Mouse (Mus musculus): ENCODE measurements around the gene Phf23. TPM values are rescaled to one million over a fixed set of nuclear protein-coding genes. Genes with fewer than 3 reads are reported as not detected.

Gene Phf23
- polyA plus RNA-seq, 1 experiment from 2014 or later, result 34.4 TPM

DNA sequence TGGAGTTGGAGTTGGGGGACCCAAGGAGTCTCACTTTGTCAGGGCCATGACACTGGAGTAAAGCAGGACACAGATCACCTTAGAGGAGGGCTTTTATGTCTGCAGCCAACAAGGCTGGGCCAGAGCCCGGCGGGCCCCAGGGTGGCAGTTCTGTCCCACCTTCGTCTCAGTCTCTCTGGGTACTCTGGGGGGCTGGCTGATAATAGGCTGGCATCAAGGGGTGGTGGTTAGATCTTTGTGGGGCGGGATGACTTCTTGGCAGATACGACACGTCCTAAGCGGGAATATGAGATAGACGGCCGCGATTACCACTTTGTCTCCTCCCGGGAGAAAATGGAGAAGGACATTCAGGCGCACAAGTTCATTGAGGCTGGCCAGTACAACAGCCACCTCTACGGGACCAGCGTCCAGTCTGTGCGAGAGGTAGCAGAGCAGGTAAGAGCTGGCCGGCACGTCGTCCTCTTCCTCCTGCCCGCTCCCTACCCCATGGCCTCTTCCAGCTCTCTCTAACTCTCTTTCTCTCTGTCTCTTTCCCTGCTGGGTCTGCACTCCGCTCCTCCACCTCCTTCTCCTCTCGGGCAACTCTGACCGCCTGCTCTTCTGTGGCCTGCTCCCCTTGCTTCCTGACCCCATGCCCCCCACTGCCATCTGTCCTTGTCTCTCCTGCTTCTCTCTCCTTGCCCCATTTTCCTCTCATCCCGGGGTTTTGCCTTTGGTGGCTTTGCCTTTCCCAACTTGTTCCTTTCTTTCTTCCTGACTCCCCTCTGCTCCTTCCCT, 46.9 kb downstream of the Phf23 start:
- Histone ChIP-seq H3K9ac (ENCODE audit: low read length) (no peak overlapping the region), H3K4me1 (replicated peaks; ENCODE audit: control insufficient read depth, insufficient read depth) (no peaks in the 10 kb centered on the region), H3K27me3 (ENCODE audit: control insufficient read depth, insufficient read depth, low read length) (no peaks in the 10 kb centered on the region), H3K4me2 (replicated peaks; ENCODE audit: low read depth) (no peak overlapping the region), H3K36me3 (ENCODE audit: control insufficient read depth, insufficient read depth, low read length) (peaks cover 2% of the 10 kb centered on the region; the same call in 1 of the 2 replicates), H3K4me3 (ENCODE audit: low read depth, low read length) (no peak overlapping the region), H3K27ac (replicated peaks) (no peak overlapping the region), H3K9me3 (ENCODE audit: control insufficient read depth, low read length) (no peaks in the 10 kb centered on the region)
- no peak for ATAC-seq (ENCODE audit: low FRiP score, low TSS enrichment)
- 85% methylated on average over 23 of the region's 23 CpGs for WGBS
- no peak for TF ChIP-seq EP300 (optimal IDR thresholded peaks at IDR 0.05)
- no peak for TF ChIP-seq CTCF (IDR thresholded peaks at IDR 0.05; ENCODE audit: low read depth)
- no peak for DNase-seq (ENCODE audit: low spot score)

DNA sequence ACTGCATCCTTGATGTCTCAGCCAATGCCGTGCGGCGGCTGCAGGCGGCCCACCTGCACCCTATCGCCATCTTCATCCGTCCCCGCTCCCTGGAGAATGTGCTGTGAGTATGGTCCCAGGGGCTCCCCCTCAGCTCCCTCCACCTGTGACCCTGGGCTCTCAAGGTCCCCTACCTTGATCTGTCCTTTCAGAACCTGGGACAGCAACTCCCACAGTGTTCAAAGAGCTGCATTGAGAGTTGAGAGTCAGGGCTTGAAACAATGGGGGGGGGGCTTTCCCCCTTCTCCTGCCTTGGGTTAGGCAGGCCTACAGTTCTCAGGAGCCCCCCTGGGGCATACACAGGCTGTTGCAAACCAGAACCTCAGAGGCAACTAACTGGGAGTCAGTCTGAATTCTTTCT, 48.1 kb downstream of the Phf23 start:
- H3K9me3 ChIP-seq (ENCODE audit: control insufficient read depth, low read length), result no peaks in the 10 kb centered on the region
- ATAC-seq (ENCODE audit: low FRiP score, low TSS enrichment), result no peak
- no peak overlapping the region for H3K27ac ChIP-seq (replicated peaks)
- H3K9ac ChIP-seq (ENCODE audit: low read length), result no peak overlapping the region
- H3K4me2 ChIP-seq (replicated peaks; ENCODE audit: low read depth), result no peak overlapping the region
- no peaks in the 10 kb centered on the region for H3K27me3 ChIP-seq (ENCODE audit: control insufficient read depth, insufficient read depth, low read length)
- H3K36me3 ChIP-seq (ENCODE audit: control insufficient read depth, insufficient read depth, low read length), result peaks cover 2% of the 10 kb centered on the region; the same call in 1 of the 2 replicates
- H3K4me1 ChIP-seq (replicated peaks; ENCODE audit: control insufficient read depth, insufficient read depth), result no peaks in the 10 kb centered on the region
- TF ChIP-seq EP300 (optimal IDR thresholded peaks at IDR 0.05) (no peak), CTCF (IDR thresholded peaks at IDR 0.05; ENCODE audit: low read depth) (no peak)
- no peak overlapping the region for H3K4me3 ChIP-seq (ENCODE audit: low read depth, low read length)
- DNase-seq (ENCODE audit: low spot score), result no peak
- 87% methylated on average over 7 of the region's 7 CpGs for WGBS

DNA sequence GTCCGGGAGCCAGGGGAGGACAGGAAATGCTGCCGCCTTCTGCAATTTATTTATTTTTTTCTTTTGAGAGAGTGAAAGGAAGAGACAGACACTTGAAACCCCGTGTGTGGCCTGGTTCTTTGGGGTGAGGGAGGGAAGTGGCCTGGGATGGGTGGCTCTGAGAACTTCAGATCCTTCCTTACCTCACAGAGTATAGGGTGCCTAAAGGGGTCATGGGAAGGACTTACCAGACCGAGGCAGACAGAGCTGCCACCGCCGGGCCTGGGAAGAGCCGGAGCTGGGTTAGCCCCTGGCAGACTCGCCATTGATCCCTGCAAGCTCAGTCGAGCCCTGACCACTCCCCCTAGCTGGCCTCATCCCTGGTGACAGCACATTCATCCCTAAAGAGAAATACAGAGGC, 49.9 kb downstream of the Phf23 start:
- no peak for ATAC-seq (ENCODE audit: low FRiP score, low TSS enrichment)
- H3K27ac ChIP-seq (replicated peaks), result no peak overlapping the region
- H3K9me3 ChIP-seq (ENCODE audit: control insufficient read depth, low read length), result no peaks in the 10 kb centered on the region
- H3K36me3 ChIP-seq (ENCODE audit: control insufficient read depth, insufficient read depth, low read length), result peaks cover 2% of the 10 kb centered on the region; the same call in 1 of the 2 replicates
- no peaks in the 10 kb centered on the region for H3K4me1 ChIP-seq (replicated peaks; ENCODE audit: control insufficient read depth, insufficient read depth)
- H3K4me3 ChIP-seq (ENCODE audit: low read depth, low read length), result no peak overlapping the region
- no peak overlapping the region for H3K9ac ChIP-seq (ENCODE audit: low read length)
- no peaks in the 10 kb centered on the region for H3K27me3 ChIP-seq (ENCODE audit: control insufficient read depth, insufficient read depth, low read length)
- no peak overlapping the region for H3K4me2 ChIP-seq (replicated peaks; ENCODE audit: low read depth)
- WGBS, result 41% methylated on average over 9 of the region's 9 CpGs
- TF ChIP-seq CTCF (IDR thresholded peaks at IDR 0.05; ENCODE audit: low read depth) (no peak), EP300 (optimal IDR thresholded peaks at IDR 0.05) (no peak)
- DNase-seq (ENCODE audit: low spot score), result no peak

DNA sequence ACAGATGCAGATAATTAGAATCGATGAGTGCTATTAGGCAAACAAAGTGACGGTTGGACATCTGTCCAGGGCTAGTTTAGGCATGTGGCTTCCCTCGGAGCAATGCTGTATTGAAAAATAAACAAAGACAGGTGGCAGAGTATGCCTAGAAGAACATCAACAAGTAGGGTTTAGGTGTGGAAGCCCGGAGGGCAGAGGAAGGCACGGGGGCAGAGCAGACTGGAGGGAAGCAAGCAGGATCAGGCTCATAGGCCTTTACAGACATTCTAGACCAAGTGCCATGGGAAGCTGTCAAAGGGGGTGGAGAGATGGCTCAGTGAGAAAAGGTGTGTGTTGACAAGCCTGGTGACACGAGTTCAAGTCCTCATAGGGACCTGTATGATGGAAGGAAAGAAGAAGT, 53.8 kb downstream of the Phf23 start:
- H3K4me3 ChIP-seq (ENCODE audit: low read depth, low read length), result no peak overlapping the region
- no peak overlapping the region for H3K27ac ChIP-seq (replicated peaks)
- no peaks in the 10 kb centered on the region for H3K36me3 ChIP-seq (ENCODE audit: control insufficient read depth, insufficient read depth, low read length)
- TF ChIP-seq EP300 (optimal IDR thresholded peaks at IDR 0.05) (no peak), CTCF (IDR thresholded peaks at IDR 0.05; ENCODE audit: low read depth) (no peak)
- ATAC-seq (ENCODE audit: low FRiP score, low TSS enrichment) (no peak), DNase-seq (ENCODE audit: low spot score) (no peak)
- no peaks in the 10 kb centered on the region for H3K27me3 ChIP-seq (ENCODE audit: control insufficient read depth, insufficient read depth, low read length)
- H3K9me3 ChIP-seq (ENCODE audit: control insufficient read depth, low read length), result no peaks in the 10 kb centered on the region
- H3K9ac ChIP-seq (ENCODE audit: low read length), result no peak overlapping the region
- H3K4me1 ChIP-seq (replicated peaks; ENCODE audit: control insufficient read depth, insufficient read depth), result no peaks in the 10 kb centered on the region; the same call in 1 of the 2 replicates
- H3K4me2 ChIP-seq (replicated peaks; ENCODE audit: low read depth), result no peak overlapping the region
- 52% methylated on average over 6 of the region's 6 CpGs for WGBS

MicroRNAs encoded within 50 kb of the gene (microRNA counts, 519-probe panel; counts per million panel counts)
- microRNA mmu-miR-324-3p (not detected), microRNA mmu-miR-324-5p (4,088 counts per million, percentile 31 among the panel's probes with 10 or more counts)

Small RNA genes within 50 kb of the gene (microRNA-seq; reads per million reads assigned to microRNA genes)
- not detected for gene Gm44349
- gene Mir324, result 1,907 reads per million, percentile 79 among the genes with 10 or more reads in this experiment

Other genes with a start within 250 kb of the Phf23 start
- 7.9 and 9.0 TPM in 2 replicates for gene Polr2a, start 237.1 kb upstream of the Phf23 start, polyA plus RNA-seq (2015; fragmentation: Nextera tagmentation; extraction: Ambion mirVana)
- gene Slc35g3, start 233.8 kb upstream of the Phf23 start, polyA plus RNA-seq (2015; fragmentation: Nextera tagmentation; extraction: Ambion mirVana), result 0.11 TPM in 1 of 2 replicates, not detected in the other
- gene Zbtb4, start 229.9 kb upstream of the Phf23 start, polyA plus RNA-seq (2015; fragmentation: Nextera tagmentation; extraction: Ambion mirVana), result 2.6 and 2.7 TPM in 2 replicates
- gene Chrnb1, start 199.8 kb upstream of the Phf23 start, polyA plus RNA-seq (2015; fragmentation: Nextera tagmentation; extraction: Ambion mirVana), result 4.3 and 5.0 TPM in 2 replicates
- 0.67 and 0.90 TPM in 2 replicates for gene Fgf11, start 193.9 kb upstream of the Phf23 start, polyA plus RNA-seq (2015; fragmentation: Nextera tagmentation; extraction: Ambion mirVana)
- 28.4 and 34.4 TPM in 2 replicates for gene Tmem102, start 190.2 kb upstream of the Phf23 start, polyA plus RNA-seq (2015; fragmentation: Nextera tagmentation; extraction: Ambion mirVana)
- gene Gm39566, start 180.5 kb upstream of the Phf23 start, polyA plus RNA-seq (2015; fragmentation: Nextera tagmentation; extraction: Ambion mirVana), result not detected in 2 replicates
- not detected in 2 replicates for gene Spem2, start 177.3 kb upstream of the Phf23 start, polyA plus RNA-seq (2015; fragmentation: Nextera tagmentation; extraction: Ambion mirVana)
- gene Spem1, start 173.6 kb upstream of the Phf23 start, polyA plus RNA-seq (2015; fragmentation: Nextera tagmentation; extraction: Ambion mirVana), result not detected in 2 replicates
- gene Nlgn2, start 158.0 kb upstream of the Phf23 start, polyA plus RNA-seq (2015; fragmentation: Nextera tagmentation; extraction: Ambion mirVana), result 2.5 and 2.7 TPM in 2 replicates
- gene Tmem256, start 157.3 kb upstream of the Phf23 start, polyA plus RNA-seq (2015; fragmentation: Nextera tagmentation; extraction: Ambion mirVana), result 329 and 366 TPM in 2 replicates
- gene Plscr3, start 149.4 kb upstream of the Phf23 start, polyA plus RNA-seq (2015; fragmentation: Nextera tagmentation; extraction: Ambion mirVana), result 54.4 and 58.4 TPM in 2 replicates
- gene Tnk1, start 137.0 kb upstream of the Phf23 start, polyA plus RNA-seq (2015; fragmentation: Nextera tagmentation; extraction: Ambion mirVana), result 12.3 TPM in 2 replicates
- gene Tmem95, start 117.8 kb upstream of the Phf23 start, polyA plus RNA-seq (2015; fragmentation: Nextera tagmentation; extraction: Ambion mirVana), result 0.25 and 0.54 TPM in 2 replicates
- gene Kctd11, start 114.4 kb upstream of the Phf23 start, polyA plus RNA-seq (2015; fragmentation: Nextera tagmentation; extraction: Ambion mirVana), result 15.9 and 18.1 TPM in 2 replicates
- gene Acap1, start 100.2 kb upstream of the Phf23 start, polyA plus RNA-seq (2015; fragmentation: Nextera tagmentation; extraction: Ambion mirVana), result 0.70 and 0.71 TPM in 2 replicates
- gene 2810408A11Rik, start 94.8 kb upstream of the Phf23 start, polyA plus RNA-seq (2015; fragmentation: Nextera tagmentation; extraction: Ambion mirVana), result 5.6 and 5.9 TPM in 2 replicates
- 2.3 and 3.9 TPM in 2 replicates for gene Neurl4, start 94.7 kb upstream of the Phf23 start, polyA plus RNA-seq (2015; fragmentation: Nextera tagmentation; extraction: Ambion mirVana)
- gene Gps2, start 81.9 kb upstream of the Phf23 start, polyA plus RNA-seq (2015; fragmentation: Nextera tagmentation; extraction: Ambion mirVana), result 40.6 and 43.3 TPM in 2 replicates
- 1,169 and 1,205 TPM in 2 replicates for gene Eif5a, start 73.8 kb upstream of the Phf23 start, polyA plus RNA-seq (2015; fragmentation: Nextera tagmentation; extraction: Ambion mirVana)
- gene Ybx2, start 60.0 kb upstream of the Phf23 start, polyA plus RNA-seq (2015; fragmentation: Nextera tagmentation; extraction: Ambion mirVana), result 1.4 and 1.7 TPM in 2 replicates
- gene Slc2a4, start 47.6 kb upstream of the Phf23 start, polyA plus RNA-seq (2015; fragmentation: Nextera tagmentation; extraction: Ambion mirVana), result 36.4 and 40.5 TPM in 2 replicates
- 119 and 125 TPM in 2 replicates for gene Cldn7, start 31.0 kb upstream of the Phf23 start, polyA plus RNA-seq (2015; fragmentation: Nextera tagmentation; extraction: Ambion mirVana)
- 13.1 and 14.9 TPM in 2 replicates for gene Ctdnep1, start 14.6 kb upstream of the Phf23 start, polyA plus RNA-seq (2015; fragmentation: Nextera tagmentation; extraction: Ambion mirVana)
- gene Elp5, start 13.3 kb upstream of the Phf23 start, polyA plus RNA-seq (2015; fragmentation: Nextera tagmentation; extraction: Ambion mirVana), result 73.1 and 73.4 TPM in 2 replicates
- 536 and 544 TPM in 2 replicates for gene Gabarap, start 4.6 kb upstream of the Phf23 start, polyA plus RNA-seq (2015; fragmentation: Nextera tagmentation; extraction: Ambion mirVana)
- gene Dvl2, start 4.8 kb downstream of the Phf23 start, polyA plus RNA-seq (2015; fragmentation: Nextera tagmentation; extraction: Ambion mirVana), result 9.8 and 11.1 TPM in 2 replicates
- 136 and 143 TPM in 2 replicates for gene Acadvl, start 19.6 kb downstream of the Phf23 start, polyA plus RNA-seq (2015; fragmentation: Nextera tagmentation; extraction: Ambion mirVana)
- gene Dlg4, start 21.2 kb downstream of the Phf23 start, polyA plus RNA-seq (2015; fragmentation: Nextera tagmentation; extraction: Ambion mirVana), result 2.6 and 3.9 TPM in 2 replicates
- gene Asgr1, start 58.3 kb downstream of the Phf23 start, polyA plus RNA-seq (2015; fragmentation: Nextera tagmentation; extraction: Ambion mirVana), result 0.70 and 0.83 TPM in 2 replicates
- 0.19 and 0.30 TPM in 2 replicates for gene Asgr2, start 96.9 kb downstream of the Phf23 start, polyA plus RNA-seq (2015; fragmentation: Nextera tagmentation; extraction: Ambion mirVana)
- 0.48 and 0.68 TPM in 2 replicates for gene Mgl2, start 134.6 kb downstream of the Phf23 start, polyA plus RNA-seq (2015; fragmentation: Nextera tagmentation; extraction: Ambion mirVana)
- gene Clec10a, start 160.4 kb downstream of the Phf23 start, polyA plus RNA-seq (2015; fragmentation: Nextera tagmentation; extraction: Ambion mirVana), result 1.0 and 1.4 TPM in 2 replicates
- gene Slc16a11, start 217.0 kb downstream of the Phf23 start, polyA plus RNA-seq (2015; fragmentation: Nextera tagmentation; extraction: Ambion mirVana), result 2.5 and 3.1 TPM in 2 replicates
- 5.7 and 6.1 TPM in 2 replicates for gene Slc16a13, start 225.3 kb downstream of the Phf23 start, polyA plus RNA-seq (2015; fragmentation: Nextera tagmentation; extraction: Ambion mirVana)
- gene Bcl6b, start 234.0 kb downstream of the Phf23 start, polyA plus RNA-seq (2015; fragmentation: Nextera tagmentation; extraction: Ambion mirVana), result 3.2 and 3.6 TPM in 2 replicates
- gene 0610010K14Rik, start 242.1 kb downstream of the Phf23 start, polyA plus RNA-seq (2015; fragmentation: Nextera tagmentation; extraction: Ambion mirVana), result 81.0 and 83.6 TPM in 2 replicates
- 7.5 and 10.1 TPM in 2 replicates for gene Gm21988, start 244.1 kb downstream of the Phf23 start, polyA plus RNA-seq (2015; fragmentation: Nextera tagmentation; extraction: Ambion mirVana)
- gene Rnasek, start 244.1 kb downstream of the Phf23 start, polyA plus RNA-seq (2015; fragmentation: Nextera tagmentation; extraction: Ambion mirVana), result 317 and 326 TPM in 2 replicates

Measured in stomach, postnatal 0 days (tissue).